Mouse (Mus musculus) kidney, adult 2 months (tissue): ENCODE data around the gene Rfx2. TPM values are rescaled to one million over a fixed set of nuclear protein-coding genes. Genes with fewer than 3 reads are reported as not detected.
A peak's percentile ranks its signal among the peaks of the same experiment; 100 is the strongest.

Source experiments
- DNase-seq: peaks from one replicate; pipeline ENCODE4 v3.0.0; 2021
- H3K27ac ChIP-seq: fragments of 200-500 bp; 2 replicates; pipeline ENCODE4 v1.5.1; 2012; ENCODE audit warnings: low read depth, low read length, control low read depth, inconsistent platforms; ENCODE audit not compliant: insufficient read depth
- H3K27me3 ChIP-seq: fragments of 200-500 bp; replicated peaks from 2 replicates; pipeline ENCODE4 v1.6.1; 2012; ENCODE audit warnings: mild to moderate bottlenecking, moderate library complexity, low read length, inconsistent platforms; ENCODE audit not compliant: control insufficient read depth, insufficient read depth
- H3K36me3 ChIP-seq: fragments of 200-500 bp; 2 replicates; pipeline ENCODE4 v1.6.1; 2012; ENCODE audit warnings: mild to moderate bottlenecking, moderate library complexity, low read length, inconsistent platforms; ENCODE audit not compliant: control insufficient read depth, insufficient read depth
- H3K4me1 ChIP-seq: fragments of 200-500 bp; 2 replicates; pipeline ENCODE4 v1.6.1; 2011; ENCODE audit warnings: low read length; ENCODE audit not compliant: control insufficient read depth, insufficient read depth
- H3K4me3 ChIP-seq: fragments of 200-500 bp; 2 replicates; pipeline ENCODE4 v1.5.1; 2011; ENCODE audit warnings: mild to moderate bottlenecking, low read depth, low read length, control low read depth; ENCODE audit not compliant: insufficient read depth
- CTCF ChIP-seq: fragments of 200-500 bp; conservative IDR thresholded peaks from 2 replicates; pipeline ENCODE4 v1.5.1; 2011; ENCODE audit warnings: low read depth, mild to moderate bottlenecking, control low read depth, low read length, moderate library complexity, mixed read lengths; ENCODE audit not compliant: insufficient read depth, insufficient read length
- POLR2A ChIP-seq: fragments of 200-500 bp; IDR thresholded peaks from one replicate; pipeline ENCODE4 v1.6.1; 2011; ENCODE audit warnings: low read depth, low read length, control low read depth
- WGBS: fragments of 180-500 bp; shearing (Covaris S2); methylation state at CpG from one replicate; pipeline ENCODE4 v1.1.7; 2018; 5-methylcytosine and 5-hydroxymethylcytosine counted together
- polyA plus RNA-seq: library from polyadenylated mRNA; depleted of rRNA; stranded (reverse); fragments of >200 nt; gene quantifications from 2 replicates; pipeline ENCODE4 v1.2.3, GENCODE M21; 2012

Rfx2 gene
- polyA plus RNA-seq, 1 experiment = 4.8 TPM

- Histone ChIP-seq H3K4me1 (peaks cover 9% of the 10 kb centered on the region; the same call in 1 of the 2 replicates), H3K27me3 (no peaks in the 10 kb centered on the region), H3K36me3 (no peaks in the 10 kb centered on the region), H3K27ac (no peak overlapping the region), H3K4me3 (peak overlapping the region; percentile 56)
- TF ChIP-seq POLR2A = no peak
- peak; percentile 47 for TF ChIP-seq CTCF
- 2% methylated on average over 51 of the region's 51 CpGs for WGBS
- DNase-seq = peak; percentile 44
These were observed 74.0 kb downstream of the Rfx2 start for GRCm38 (mm10) chr17:56756703-56757399.

GRCm38 (mm10) chr17:56754271-56755185 is 76.3 kb downstream of the Rfx2 start:
- no peak overlapping the region for H3K27ac ChIP-seq
- TF ChIP-seq POLR2A (no peak), CTCF (no peak)
- DNase-seq = peak; percentile 51
- no peak overlapping the region for H3K4me3 ChIP-seq
- peaks cover 4% of the 10 kb centered on the region; the same call in 1 of the 2 replicates for H3K4me1 ChIP-seq
- H3K36me3 ChIP-seq = no peaks in the 10 kb centered on the region
- 25% methylated on average over 36 of the region's 36 CpGs for WGBS
- H3K27me3 ChIP-seq = no peaks in the 10 kb centered on the region

- Histone ChIP-seq H3K4me1 (peaks cover 3% of the 10 kb centered on the region; the same call in 1 of the 2 replicates), H3K4me3 (no peak overlapping the region), H3K36me3 (no peaks in the 10 kb centered on the region), H3K27me3 (no peaks in the 10 kb centered on the region), H3K27ac (no peak overlapping the region)
- TF ChIP-seq POLR2A (no peak), CTCF (no peak)
- 21% methylated on average over 15 of the region's 15 CpGs for WGBS
- DNase-seq = no peak
These were observed 77.4 kb downstream of the Rfx2 start for GRCm38 (mm10) chr17:56753452-56753851.

GRCm38 (mm10) chr17:56751404-56752072 is 79.3 kb downstream of the Rfx2 start:
- no peak for TF ChIP-seq CTCF
- TF ChIP-seq POLR2A = no peak
- WGBS = 32% methylated on average over 71 of the region's 71 CpGs

GRCm38 (mm10) chr17:56744173-56744572 is 86.6 kb downstream of the Rfx2 start:
- H3K27me3 ChIP-seq = no peaks in the 10 kb centered on the region
- no peaks in the 10 kb centered on the region for H3K4me1 ChIP-seq
- TF ChIP-seq CTCF (no peak), POLR2A (no peak)
- no peak overlapping the region for H3K27ac ChIP-seq
- no peak for DNase-seq
- WGBS = 51% methylated on average over 5 of the region's 5 CpGs
- H3K36me3 ChIP-seq = no peaks in the 10 kb centered on the region
- no peak overlapping the region for H3K4me3 ChIP-seq

More at GRCm38 (mm10) chr17:56751404-56752072, 79.3 kb downstream of the Rfx2 start:
- H3K4me3 ChIP-seq = peak overlapping the region; percentile 26; the same call in 1 of the 2 replicates
- H3K27me3 ChIP-seq = no peaks in the 10 kb centered on the region
- no peaks in the 10 kb centered on the region for H3K36me3 ChIP-seq
- H3K27ac ChIP-seq = no peak overlapping the region
- H3K4me1 ChIP-seq = no peaks in the 10 kb centered on the region
- DNase-seq = peak; percentile 62

GRCm38 (mm10) chr17:56740788-56741160 is 90.0 kb downstream of the Rfx2 start:
- DNase-seq = no peak
- H3K27ac ChIP-seq = no peak overlapping the region
- no peaks in the 10 kb centered on the region for H3K36me3 ChIP-seq
- no peak for TF ChIP-seq CTCF
- no peak for TF ChIP-seq POLR2A
- H3K4me3 ChIP-seq = no peak overlapping the region
- WGBS = 82% methylated on average over 15 of the region's 17 CpGs
- no peaks in the 10 kb centered on the region for H3K27me3 ChIP-seq
- H3K4me1 ChIP-seq = no peaks in the 10 kb centered on the region

GRCm38 (mm10) chr17:56740118-56740787 is 90.6 kb downstream of the Rfx2 start:
- Histone ChIP-seq H3K4me3 (no peak overlapping the region), H3K27me3 (no peaks in the 10 kb centered on the region), H3K36me3 (no peaks in the 10 kb centered on the region), H3K4me1 (no peaks in the 10 kb centered on the region), H3K27ac (no peak overlapping the region)
- no peak for DNase-seq
- no peak for TF ChIP-seq POLR2A
- TF ChIP-seq CTCF = no peak
- 82% methylated on average over 16 of the region's 17 CpGs for WGBS
